Mouse (Mus musculus) granulocyte monocyte progenitor cell, adult 5-6 weeks (primary cell): ENCODE results near the gene Gcc2. TPM values are rescaled to one million over a fixed set of nuclear protein-coding genes. Genes with fewer than 3 reads are reported as not detected.
"Not testable (repeated sequence)": the region's sequence is repeated elsewhere in the genome, so short reads cannot be mapped to it uniquely, and the experiment has no call there.

Source experiments
- ATAC-seq: replicated peaks from 2 replicates; pipeline ENCODE4 v1.8.0; 2016; ENCODE audit warnings: mild to moderate bottlenecking, moderate TSS enrichment, inconsistent platforms; ENCODE audit not compliant: poor library complexity, severe bottlenecking
- total RNA-seq, 2 experiments: library from RNA; stranded (forward) in 1 of 2; stranded (reverse) in 1 of 2; fragments of 200-712, 200-1000 nt in 1 of 2; fragments of >200 nt in 1 of 2; fragmentation: Nextera tagmentation in 1 of 2; gene quantifications; 2 replicates each; pipeline ENCODE4 v1.2.3; 2014 to 2017

Gene Gcc2
- total RNA-seq, 2 experiments from 2014 or later: 34.0 to 37.0 TPM

- ATAC-seq: not testable (repeated sequence)
Measured at GRCm38 (mm10) chr10:58231088-58231487, 24.2 kb upstream of the Gcc2 start.

DNA sequence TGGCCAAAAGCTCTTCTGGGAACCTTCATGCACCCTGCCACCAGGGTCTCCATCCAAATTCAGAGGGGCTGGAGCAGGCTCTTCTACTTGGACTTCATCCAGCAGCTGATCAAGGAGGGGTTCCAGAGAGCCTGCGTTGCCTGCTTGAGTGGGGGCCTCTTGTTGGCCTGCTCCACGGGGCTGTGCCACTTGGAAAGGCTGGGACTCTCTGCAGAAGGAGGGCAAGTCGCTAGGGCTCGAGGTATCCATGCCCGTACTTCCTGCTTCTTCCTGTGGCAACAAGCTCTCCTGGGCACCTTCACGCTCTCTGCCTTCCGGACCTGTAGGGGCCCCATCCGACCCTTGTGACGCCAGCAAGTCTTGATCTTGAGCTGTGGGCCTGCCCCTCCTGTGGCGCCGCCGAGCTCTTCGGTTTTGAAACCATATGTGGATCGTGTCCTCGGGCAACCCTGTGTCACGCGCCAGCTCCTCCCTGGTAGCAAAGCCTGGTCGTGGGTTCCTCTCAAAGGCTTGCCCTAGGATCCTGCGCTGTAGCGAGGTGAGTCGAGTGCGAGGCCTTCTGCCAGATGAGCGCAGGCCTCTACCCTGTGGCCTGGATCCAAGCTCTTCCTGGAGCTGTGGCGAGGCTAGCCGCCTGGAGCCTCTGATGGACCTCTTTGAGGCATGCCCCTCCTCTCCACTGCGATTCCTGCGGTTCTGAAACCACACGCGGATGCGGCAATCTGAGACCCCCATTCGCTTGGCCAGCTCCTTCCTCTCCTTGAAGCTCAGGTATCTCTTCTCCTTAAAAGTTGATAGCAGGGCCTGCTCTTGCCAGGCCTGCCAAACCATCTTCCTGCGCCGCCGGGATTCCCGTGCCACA lies 23.3 kb upstream of the Gcc2 start:
- peak; percentile 49 for ATAC-seq

DNA sequence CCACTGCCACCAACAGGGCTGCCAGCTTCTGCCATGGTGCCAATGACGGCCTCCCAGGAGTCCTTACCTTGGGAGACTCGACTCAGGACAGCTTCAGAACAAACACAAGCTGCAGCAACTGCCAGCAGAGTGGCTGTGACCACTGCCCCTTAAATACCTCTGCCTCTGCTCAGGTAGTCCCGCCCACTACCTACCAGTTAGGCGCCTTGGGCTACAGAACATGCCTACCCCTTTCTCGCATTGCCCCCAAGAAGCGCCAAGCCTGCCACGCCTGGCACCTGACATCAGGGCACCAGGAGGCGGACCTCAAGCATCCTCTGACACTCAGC lies 22.7 kb upstream of the Gcc2 start, which contains the start of gene Duxf3:
Gene Duxf3, minus strand, starts transcription at position 35 of the 329 bp plus-strand sequence.
- ATAC-seq: peak; percentile 23; the same call in 1 of the 2 replicates

DNA sequence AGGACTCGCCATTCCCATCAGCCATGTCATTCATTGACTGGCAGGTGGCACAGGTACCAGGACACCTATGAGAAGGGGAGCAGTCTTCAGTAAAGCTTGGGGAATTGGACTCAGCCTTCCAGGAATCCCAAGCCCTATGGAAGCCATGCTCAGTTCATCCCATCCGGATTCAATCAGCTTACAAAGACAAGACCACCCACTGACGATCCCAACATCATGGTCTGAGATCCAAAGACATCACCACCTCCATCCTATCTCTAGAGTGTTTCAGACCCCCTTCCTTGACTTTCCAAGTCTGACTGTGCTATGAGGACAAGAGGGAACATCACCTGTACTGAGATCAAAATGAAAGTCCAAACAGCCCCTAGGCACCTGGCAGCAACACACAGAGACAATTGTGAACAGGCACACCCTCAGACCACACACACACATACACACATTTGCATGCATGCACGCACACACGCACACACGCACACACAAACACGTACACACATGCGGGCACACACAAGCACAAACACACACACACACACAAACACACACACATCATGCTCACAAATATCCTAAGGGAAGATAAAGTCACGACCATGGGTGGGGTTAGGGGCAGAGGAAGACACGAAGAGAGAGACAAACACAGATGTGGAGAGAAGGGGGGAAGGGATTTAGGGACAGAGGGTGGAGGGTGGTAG lies 22.1 kb upstream of the Gcc2 start:
- ATAC-seq: peak; percentile 2

GRCm38 (mm10) chr10:58233740-58234121 lies 21.6 kb upstream of the Gcc2 start:
- not testable (repeated sequence) for ATAC-seq

DNA sequence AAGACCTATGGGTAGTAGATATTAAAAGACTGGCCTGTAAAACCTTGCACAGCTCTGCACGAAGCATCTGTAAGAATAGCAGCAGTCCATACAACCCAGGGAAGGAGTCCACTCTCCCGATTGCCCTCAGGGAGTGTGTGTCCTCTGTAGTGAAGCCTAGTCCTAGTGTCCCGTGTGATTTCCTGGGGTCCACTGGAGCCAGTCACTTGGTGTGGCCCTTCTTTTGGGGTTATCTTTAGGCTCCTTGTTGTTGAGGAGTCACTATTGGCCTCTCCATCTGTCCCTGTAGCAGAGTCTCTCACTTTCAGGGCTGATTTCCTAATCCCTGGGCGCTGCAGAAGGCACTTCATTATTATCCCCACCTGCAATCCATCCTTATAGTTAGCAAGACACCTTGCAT lies 20.3 kb upstream of the Gcc2 start:
- ATAC-seq: not testable (repeated sequence)

DNA sequence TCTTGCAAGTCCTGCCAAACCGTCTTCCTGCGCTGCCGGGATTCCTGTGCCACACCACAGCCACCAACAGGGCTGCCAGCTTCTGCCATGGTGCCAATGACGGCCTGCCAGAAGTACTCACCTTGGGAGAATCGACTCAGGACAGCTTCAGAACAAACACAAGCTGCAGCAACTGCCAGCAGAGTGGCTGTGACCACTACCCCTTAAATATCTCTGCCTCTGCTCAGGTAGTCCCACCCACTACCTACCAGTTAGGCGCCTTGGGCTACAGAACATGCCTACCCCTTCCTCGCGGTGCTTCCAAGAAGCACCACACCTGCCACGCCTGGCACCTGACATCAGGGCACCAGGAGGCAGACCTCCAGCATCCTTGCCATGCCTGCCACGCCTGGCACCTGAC lies 18.7 kb upstream of the Gcc2 start, which contains the start of gene Gm4981:
Gene Gm4981, minus strand, starts transcription at position 89 of the 400 bp plus-strand sequence.
- no peak for ATAC-seq

GRCm38 (mm10) chr10:58238984-58239740 lies 16.1 kb upstream of the Gcc2 start:
- ATAC-seq: peak; percentile 47

DNA sequence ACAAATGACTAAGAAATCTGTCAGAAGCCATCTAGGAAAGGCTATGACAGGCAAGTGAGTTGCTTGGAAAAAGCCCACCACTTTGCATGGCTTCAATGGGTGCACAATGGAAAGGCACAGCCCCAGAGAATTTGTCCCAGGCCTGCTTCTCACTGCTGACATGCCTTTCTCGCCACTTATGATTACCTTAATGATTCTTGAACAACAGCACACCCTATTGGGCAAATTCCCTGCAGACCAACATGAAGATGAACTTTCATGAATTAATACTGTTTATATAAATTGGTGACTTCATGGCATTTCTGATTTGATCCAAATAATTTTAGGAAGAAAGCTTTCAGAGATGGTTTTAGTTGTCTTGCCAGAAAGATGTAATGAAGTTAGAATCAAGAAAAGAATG lies 5.8 kb upstream of the Gcc2 start:
- no peak for ATAC-seq

- peak; percentile 36; the same call in 1 of the 2 replicates for ATAC-seq
Measured at GRCm38 (mm10) chr10:58254635-58255175, 592 bp upstream of the Gcc2 start.

DNA sequence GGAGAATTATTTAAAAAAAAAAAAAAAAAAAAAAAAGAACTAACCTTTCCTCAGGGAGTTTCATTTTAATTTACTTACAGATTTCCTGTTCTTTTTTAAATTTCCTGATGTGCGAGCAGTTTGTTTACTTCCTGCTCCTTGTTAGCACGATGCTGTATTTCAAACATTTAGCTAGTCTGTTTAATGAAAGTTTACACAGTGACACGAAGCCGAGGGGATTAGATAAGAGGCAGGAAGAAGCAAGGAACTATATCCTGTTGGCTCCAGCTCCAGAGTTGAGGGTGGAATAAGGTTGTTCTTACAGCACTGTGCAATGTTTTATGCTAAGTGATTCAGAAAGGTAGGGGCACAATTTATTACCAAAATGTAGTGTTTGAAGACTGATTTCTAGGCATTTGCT lies 657 bp downstream of the Gcc2 start:
- no peak for ATAC-seq

DNA sequence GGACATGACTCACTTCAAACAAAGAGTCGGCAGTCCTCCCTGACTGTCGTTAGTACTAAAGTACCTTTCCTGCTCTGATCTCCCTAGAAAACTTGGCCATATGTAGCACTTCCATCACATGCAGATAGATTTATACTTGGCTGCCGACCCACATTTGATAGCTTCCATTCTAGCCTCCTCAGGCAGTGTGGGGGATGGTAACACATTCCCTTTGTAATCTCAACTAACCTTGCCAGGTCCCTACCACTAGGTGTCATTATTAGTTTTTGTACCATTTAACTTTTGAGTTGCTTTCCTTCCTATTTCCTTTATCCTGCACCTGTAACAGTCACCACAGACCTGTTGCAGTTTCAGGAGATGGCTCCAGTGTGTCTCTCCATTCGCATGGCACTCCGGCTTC lies 3.2 kb downstream of the Gcc2 start:
- no peak for ATAC-seq

DNA sequence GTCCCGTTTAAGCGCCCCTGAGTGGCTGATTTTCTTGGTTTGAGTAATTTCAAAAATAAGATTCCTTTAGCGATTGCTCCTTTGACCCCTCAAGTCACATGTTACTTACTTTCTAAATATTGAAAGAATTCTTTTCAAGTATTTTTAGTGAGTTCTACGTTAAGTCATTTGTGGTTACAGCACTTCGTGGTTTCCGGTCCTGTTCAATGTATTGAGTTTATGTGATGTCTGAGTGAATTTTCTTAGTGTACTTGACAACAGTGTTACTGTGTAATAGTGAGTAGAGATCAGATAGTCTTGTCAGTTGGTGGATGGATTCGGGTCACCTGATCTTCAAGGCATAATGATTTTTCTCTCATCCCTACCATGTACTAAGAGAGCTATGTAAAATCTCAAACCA lies 26.9 kb downstream of the Gcc2 start:
- no peak for ATAC-seq

GRCm38 (mm10) chr10:58290742-58291141 lies 35.4 kb downstream of the Gcc2 start:
- no peak for ATAC-seq

DNA sequence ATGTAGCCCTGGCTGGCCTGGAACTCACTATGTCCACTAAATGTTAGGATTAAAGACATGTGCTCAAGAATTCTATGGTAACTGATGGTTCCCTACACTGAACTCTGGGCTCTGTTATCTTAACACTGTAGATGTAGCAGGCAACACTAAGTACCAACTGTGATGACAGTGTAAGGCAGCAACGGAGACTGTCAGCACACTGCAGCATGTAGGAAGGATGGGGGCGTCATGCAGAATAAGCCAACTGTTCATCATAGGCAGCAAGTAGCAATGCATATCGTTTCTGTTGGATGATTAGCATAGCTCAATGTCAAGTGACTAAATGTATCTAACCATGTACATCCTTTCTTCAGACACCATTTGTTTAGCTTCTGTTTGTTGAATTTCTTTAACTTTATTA lies 38.9 kb downstream of the Gcc2 start:
- ATAC-seq: no peak

DNA sequence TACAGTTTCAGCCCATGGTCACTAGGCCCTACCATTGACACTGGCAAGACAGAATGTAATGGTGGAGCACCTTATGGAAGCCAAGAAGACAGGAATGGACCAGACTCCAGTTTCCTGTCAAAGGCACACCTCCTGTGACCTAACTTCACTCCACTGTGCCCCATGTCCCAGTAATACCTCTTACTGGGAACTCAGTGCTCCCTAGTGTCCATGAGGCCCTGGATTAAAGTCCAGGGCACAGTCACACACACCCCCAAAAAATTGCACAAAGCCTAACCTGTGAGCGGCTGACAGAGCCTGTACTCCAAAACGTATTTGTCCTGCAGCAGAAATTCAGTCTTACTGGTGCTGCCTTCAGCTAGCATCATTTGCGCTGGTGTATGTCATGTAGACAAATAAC lies 40.3 kb downstream of the Gcc2 start:
- ATAC-seq: no peak

GRCm38 (mm10) chr10:58304996-58305395 lies 49.7 kb downstream of the Gcc2 start:
- no peak for ATAC-seq

- ATAC-seq: no peak
Measured at GRCm38 (mm10) chr10:58306897-58307296, 51.6 kb downstream of the Gcc2 start.

DNA sequence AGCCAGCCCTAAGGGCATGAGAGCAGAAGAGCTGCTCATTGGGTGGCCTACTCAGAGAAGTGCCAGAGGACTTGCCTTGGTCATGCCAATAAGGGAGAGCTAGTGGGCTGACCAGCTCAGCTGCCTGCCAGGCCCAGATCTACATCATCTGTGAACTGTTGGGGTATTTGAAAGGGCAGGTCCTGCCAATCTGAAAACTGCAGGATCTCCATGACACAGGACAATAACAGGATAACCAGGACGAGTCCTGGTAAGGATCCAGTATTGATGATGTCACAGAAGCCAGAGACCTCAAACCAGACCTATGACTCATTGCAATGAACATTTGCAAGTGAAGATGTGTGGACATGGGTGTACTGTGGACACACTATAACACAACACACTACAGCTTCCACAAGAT lies 55.5 kb downstream of the Gcc2 start:
- ATAC-seq: no peak

DNA sequence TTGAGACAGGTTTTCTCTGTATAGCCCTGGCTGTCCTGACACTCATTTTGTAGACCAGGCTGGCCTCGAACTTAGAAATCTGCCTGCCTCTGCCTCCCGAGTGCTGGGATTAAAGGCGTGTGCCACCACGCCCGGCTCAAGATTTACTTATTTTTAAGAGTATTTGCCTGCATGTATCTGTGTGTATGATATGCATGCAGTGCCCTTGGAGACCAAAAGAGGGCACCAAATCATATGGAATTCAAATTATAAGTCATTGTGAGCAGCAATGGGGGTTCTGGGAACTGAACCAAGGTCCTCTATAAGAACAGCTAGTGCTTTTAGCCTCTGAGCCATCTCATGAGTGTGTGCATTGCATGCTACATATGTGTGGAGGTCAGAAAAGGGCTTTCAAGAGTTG lies 57.6 kb downstream of the Gcc2 start:
- ATAC-seq: no peak

DNA sequence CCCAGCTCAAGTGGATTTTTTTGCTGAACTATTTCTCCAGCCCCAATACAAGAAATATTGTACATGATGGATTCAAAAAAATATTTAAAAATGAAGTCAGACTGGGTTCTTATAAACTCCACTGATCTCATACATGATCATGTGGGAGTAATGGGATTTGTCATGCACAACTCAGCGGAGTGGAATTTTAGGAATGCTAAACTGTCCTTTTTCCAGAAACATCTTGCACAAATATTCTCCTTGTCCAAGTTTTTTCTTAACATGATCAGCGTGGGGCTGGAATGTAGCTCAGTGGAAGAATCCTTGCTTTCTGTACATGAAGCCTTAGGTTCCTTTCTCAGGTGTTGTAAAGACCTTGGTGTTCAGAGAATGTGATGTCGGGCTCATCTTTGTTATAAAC lies 65.6 kb downstream of the Gcc2 start:
- no peak for ATAC-seq
